Mouse (Mus musculus): ENCODE data around the gene Ptger4.

Gene Ptger4

DNA sequence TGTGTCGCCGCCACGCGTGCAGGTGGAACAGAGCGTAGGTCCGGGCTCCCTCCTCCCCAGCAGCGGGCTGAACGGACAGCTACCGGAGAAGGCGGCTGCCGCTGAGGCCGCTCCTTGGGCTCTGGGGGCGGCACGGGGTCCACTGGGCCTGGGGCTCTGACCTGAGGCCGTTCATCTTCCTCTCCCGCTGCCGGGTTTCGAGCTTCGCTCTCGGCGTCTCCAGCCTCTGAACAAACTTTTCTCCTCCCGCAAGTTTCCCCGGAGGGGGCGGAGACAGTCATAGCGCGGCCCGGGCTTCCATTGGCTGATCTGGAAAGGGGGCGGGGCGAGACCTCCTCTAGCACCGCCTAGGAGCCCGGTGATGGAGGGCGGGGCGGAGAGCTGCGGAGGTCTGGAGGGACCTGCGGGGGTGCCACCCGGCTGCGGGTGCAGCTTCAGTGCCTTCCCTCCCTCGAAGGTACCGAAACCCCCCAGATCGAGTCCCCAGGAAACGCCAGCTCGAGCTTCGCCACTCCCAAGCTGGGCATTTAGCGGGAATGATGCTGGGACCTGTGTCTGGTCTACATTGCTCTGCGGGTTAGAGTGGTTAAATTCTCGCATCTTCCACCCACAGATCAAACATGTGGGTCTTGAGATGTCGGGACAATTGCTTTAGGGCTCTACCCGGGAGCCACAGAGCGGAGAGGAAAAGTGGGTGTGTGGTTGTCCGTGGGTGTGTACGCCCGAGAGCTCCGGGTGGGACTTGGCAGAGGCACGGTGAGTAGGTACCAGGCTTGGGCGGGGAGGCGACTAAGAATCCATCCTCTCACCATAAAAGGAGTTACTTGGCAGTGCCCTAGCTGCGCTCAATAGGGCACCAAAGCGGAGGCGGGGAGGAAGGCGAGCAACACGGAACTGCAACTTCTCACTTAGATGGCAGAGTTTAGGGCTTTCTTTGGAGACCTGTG lies at the start of gene Ptger4:
Ptger4 (minus strand) TSS at position 229 of the 947 bp plus-strand sequence.
- DNase-seq: peak; percentile 86

DNA sequence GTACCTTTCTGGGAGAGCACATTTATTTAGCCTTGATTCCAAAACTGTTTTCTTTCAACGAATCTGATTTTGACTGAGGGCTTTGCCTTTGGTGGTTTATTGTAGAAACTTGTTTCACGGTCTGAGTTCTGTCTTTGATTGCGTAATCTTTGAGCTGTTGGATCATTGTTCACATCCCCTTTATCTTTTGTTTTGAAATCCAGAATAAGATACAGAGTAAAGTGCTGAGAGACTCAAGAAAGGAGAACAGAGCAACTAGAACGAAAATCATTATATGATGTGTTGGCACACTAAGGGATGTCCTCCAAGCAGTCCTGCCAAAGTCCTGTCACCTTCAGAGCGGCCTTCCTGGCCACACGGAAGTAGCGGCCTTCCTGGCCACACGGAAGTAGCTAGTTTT lies 44.4 kb upstream of the Ptger4 start:
- DNase-seq: no peak

DNA sequence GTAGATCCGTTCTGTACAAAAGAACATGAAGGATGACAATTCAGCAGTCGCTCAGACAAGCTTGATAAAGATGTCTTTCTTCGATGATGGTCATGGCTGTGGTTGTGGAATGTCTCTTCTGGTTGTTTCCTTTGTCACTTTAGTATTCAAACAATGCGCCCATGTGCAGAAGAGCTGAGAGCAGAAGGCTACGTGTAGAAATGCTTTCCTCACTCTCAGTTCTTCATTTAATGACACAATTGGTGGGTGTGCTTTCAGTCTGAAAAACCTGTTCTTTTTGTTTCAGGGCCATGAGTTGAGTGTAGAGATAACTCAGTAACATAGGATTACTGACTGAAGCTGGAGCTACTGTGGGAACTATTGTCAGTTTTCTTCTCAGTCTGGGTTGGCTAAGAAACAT lies 43.1 kb upstream of the Ptger4 start:
- DNase-seq: no peak

DNA sequence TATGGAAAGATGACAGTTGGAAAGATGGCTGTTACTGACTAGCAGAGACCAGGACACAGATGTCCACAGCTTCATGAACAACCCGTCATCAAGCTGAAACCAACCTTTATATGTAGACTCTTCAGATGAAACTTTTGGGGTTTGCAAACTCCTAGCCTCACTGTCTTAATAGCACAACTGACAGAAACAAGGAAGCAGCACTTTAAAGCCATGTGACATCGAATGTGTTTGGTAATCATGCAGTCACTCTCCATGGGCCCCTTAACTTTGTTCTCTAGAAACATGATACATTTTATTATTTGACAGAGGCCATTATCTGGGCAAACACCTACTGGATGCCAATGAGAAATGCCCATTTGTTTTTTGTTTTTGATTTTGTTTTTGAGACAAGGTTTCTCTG lies 37.3 kb upstream of the Ptger4 start:
- DNase-seq: no peak

DNA sequence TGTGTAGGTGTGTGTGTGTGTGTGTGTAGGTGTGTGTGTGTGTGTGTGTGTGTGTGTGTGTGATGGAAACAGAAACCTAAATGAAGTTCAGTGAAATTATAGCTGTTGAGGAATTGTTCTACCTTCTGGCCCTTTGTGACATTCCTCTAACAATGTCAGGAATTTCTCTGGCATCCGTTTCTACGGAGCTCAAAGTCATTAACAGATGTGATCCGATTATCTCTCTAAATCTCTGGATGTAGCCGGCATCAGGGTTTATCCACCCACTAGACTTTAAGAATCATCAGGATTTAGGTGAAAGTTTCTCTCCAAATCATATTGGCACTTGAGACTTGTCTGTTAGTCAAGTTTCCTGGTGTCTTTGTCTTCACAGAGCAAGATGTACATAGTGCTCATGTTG lies 35.8 kb upstream of the Ptger4 start:
- no peak for DNase-seq

DNA sequence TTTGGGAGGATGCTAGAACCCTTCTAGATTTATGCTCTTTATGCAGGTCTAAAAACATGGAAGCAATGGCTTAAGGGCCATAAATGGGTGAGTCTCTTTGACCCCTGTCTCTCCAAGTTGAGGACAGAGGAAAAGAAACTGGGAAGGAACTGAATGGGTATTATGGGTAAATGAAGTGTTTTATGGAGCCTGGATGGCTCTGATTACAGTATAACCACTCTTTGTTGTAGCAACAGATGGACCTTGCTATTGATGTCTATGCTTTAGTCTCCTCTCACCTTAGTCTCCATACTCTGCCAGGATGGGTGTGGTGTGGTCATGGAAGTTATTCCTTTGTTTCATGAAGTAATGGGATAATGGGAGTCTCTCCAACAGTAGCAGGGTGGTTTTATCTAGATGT lies 34.5 kb upstream of the Ptger4 start:
- no peak for DNase-seq

DNA sequence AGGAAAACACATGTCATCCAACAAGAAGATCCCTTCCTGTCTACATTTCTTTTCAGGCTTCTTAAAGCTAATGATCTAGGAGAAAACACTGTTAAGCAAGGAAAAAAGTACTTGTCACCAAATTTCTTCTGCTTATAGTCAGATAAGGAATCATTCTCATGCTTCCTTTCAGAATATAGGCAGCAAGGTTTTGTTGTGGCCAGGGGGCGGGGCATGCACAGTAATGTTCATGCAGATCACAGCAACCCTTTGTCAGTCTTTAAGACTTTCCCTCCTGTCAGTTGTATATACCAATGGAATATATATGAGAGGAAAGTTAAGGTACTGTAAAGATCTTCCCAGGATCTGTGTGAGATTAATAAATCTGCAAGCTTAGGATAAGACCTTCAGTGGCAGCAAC lies 30.0 kb upstream of the Ptger4 start:
- DNase-seq: no peak

DNA sequence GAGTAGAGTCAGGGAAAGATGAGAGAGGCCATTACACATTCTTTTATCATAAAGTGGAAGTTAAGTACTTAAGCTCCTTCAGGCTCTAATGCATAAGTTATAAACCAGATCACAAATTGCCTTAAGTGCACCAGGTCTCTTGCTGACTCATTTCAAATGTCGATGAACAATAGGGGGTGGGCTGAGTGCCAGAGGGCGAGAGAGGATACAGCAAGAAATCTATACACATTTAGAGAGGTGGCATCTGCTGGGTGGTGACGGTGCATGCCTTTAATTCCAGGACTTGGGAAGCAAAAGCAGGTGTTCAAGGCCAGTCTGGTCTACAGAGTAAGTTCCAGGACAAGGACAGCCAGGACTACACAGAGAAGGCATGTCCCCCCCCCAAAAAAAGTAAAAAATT lies 22.1 kb upstream of the Ptger4 start:
- DNase-seq: no peak

DNA sequence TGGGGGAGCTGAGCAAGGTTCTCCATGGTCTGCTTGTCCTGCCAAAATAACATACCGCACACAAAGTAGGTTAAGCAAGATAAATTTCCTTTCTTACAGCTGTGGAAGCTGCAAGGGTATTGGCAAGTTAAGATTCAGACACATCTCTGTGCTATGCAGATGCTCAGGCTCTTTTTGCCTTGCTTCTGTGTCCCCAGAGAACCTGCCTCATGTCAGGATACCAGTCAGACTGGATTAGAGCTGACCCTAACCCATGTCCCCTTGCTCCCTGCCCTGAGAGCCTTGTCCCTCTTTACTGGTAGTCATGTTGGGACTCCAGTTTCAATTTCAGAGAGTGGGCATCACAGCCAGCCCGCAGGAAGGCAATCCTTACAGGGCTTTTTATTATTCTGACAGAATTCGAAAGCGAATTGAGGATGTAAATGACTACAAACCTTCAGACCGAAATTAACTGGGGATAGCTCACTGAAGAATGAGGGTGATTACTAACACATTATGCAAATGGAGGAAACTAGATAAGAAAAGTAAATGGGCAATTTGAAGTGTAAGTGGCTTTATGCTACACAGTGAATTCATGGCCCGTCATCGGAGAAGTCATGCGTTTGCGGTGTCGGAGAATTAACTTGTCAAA lies 19.0 kb upstream of the Ptger4 start:
- no peak for DNase-seq

DNA sequence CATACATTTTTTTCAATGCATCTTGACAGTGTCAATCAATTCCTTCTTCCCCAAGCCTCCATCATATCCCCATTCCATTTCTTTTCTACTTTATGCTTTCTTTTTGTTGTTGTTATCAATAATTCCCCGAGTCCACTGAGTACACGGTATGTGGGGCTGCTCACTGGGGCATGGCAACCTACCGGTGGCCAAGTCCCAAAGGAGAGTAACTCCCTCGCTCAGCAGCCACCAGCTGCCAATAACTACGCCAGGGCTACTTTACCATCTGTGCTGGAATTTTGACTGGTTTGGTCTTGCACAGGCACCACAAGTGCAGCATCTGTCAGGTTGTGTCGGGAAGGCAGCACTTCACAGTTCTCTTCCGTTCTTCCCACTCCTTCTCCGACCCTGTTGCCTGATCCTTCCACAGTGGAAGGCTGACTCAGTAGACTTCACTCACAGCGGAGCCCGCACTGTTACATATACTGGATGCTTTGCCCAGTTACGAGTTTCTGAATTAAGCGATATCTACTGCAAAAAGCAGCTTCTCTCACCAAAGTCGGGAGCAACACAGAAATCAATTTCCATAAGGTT lies 18.2 kb upstream of the Ptger4 start:
- DNase-seq: no peak

DNA sequence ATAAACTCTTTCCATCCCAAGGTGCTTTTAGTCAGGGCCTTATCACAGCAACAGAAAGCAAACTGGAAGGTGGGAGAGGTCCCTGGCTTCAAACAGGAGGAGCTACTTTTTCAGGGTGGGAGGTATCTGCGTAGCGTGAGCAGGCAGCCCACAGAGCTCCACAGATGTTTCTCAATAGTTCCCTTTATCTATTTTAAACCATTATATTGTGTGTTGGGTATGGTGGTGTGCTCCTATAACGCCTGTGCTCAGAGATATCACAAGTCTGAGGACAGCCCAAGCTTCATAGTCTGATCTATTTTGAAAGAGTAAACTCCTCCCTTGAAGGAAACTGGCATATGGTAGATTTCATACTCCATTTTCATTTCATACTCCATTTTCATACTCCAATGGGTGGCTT lies 17.0 kb upstream of the Ptger4 start:
- DNase-seq: no peak

DNA sequence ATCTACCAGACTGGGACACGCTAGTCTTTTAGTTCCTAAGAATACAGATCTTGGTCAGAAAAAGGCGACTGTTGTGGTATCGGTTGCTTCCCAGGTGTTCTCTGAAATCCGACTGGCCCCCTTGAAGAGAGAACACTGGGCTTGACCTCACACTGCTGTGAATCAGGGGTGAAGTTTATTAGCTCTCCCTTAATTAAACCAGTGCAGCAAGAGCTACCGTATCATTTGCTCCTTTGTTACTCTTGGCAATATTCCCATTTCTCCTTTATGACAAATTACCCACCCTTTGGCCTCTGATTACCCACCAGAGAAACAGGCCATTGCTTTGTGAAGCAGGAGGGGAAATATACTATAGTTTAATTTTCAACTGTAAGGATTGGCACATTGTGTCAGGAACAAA lies 16.2 kb upstream of the Ptger4 start:
- DNase-seq: no peak

DNA sequence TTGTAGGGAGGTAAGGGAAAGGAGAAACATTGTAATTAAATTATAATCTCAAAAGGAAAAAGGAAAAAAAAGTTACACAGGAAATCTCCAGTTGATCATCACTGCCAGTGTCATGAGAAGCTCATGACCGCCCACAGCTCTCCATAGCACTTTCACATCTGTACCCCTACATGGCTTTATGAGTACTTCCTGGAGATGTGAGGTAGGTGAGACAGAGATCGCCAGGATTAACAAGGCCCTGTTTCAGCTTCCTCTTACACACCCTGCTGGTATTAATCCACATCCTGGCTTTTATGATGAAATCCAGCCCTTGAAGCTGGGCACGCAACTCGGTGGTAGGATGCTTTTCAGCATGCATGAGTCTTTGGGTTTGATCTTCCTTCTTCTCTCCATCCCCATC lies 6.2 kb upstream of the Ptger4 start:
- no peak for DNase-seq

DNA sequence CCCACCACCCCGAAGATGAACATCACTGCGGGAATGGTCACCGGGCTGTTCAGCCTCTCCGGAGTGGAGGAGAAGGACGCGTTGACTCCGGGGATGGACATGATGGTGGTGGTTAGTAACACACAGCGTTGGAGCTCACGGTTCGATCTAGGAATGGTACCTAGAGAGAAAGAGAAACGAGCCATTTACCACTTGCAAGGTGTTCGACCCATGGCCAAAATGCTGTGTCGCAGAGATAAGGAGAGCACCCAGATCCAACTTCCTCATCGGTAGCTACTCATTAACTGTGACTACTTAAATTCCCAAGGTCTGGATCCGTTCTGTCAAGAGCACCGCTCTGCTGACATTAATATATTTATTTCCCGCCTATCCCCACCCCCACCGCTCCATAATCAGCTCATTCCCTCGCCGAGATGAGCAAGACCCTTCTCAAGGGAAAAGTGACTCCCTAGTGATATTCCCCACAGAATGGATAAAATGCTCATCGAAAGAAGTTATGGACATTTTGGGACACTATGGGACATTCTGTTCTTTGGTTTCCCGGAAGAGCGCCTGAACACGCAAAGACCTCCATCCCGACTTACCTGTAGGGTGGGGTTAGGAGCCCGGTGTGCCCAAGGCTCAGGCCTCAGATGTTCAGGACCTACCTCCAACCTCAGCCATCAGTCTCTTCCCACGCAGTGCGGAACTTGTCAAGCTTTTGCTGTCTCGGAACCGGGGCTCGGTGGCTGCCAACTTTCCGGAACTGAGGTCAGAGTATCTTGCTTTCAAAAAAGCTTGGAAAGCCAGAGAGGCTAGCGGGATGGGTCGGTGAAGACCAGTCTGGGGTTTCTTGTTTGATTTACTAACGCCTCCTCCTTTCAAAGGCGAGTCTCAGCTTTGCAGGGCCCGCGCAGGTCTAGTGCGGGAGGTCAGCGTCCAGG lies 690 bp downstream of the Ptger4 start:
- DNase-seq: no peak

DNA sequence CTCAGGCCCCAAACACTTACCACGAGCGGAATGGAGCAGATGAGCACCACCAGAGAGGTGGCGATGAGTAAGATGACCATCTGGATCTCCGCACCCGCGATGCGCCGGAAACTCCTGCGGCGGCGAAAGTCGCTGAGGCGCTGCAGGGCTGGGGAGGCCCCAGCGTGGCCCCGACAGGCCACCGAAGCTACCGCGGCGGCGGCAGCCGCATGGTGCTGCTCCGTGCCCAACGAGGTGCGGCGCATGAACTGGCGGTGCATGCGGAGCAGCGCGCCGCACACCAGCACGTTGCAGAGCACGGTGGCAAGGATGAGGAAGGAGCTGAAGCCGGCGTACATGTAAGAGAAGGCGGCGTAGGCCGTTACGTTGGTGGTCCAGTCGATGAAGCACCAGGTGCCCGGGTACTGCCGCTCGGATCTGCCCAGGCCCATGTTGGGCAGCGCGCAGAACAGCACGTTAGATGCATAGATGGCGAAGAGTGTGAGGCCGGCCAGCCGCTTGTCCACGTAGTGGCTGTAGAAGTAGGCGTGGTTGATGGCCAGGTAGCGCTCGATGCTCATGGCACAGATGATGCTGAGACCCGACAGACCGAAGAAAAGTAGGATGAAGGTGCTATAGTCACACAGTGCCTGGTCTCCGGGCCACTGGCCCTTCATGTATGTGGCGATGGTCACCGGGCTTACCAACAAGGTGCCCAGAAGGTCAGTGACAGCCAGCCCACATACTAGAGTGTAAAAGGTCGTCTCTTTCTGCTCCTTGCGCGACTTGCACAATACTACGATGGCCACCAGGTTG lies 1.5 kb downstream of the Ptger4 start:
- DNase-seq: peak; percentile 23

DNA sequence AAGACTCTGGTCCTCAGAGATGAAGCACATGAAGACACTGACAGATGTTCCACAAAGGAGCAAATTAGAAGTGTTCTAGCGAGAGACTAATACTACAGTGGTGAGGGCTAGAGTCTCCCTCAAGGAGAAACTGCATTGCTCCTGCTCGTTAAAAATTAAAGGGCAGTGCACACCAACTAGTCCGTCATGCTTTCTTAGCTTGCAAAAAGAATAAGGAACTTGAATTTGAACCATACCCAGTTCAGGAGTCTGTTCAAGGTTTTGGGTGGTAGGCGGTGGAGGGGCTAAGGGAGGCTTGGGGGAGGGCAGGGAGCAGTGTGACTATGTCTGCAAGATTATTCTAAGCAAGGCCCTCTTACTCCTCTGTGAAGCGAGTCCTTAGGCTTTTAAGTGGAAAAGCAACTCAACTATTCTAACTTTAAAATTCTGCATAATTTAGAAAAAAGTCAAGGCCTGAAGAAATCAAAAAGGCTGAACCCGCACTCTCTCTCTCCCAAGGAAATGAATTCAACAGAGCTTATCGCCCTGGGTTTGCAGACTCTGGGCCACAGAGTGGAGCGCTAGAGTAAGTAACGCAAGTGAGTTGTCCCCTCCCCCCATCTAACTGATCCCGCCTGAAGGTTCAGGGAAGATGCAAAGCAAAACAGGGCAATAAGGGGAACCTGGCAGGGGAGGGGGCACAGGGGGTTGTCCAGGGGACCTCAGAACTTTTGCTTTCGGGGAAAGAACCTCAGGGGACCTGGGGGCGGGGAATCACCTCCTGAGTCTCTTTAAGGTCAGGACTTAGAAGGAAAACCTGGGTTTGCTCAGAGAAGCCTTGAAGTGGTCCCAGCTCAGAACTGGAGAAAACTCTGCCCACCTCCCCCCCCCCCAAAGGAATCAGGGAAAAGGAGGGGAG lies 2.4 kb downstream of the Ptger4 start:
- no peak for DNase-seq

DNA sequence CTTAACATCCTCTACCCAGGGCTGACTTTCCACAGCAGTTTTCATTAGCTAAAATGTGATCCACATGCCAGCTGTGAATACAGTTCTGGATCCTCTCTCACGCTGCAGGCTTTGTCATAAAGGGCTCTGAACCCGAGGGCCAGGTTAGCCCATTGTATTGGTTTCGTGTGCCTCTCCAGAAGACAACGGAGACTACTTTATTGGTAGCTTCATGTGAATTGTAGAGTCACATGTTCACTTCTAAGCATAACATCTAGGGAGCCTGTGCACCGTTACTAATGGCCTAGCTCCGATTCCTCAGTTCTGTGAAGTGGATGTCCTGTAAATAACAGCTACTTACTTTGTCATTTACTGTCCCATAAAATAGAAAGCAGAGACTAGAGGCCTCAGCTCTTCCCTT lies 3.6 kb downstream of the Ptger4 start:
- DNase-seq: no peak

DNA sequence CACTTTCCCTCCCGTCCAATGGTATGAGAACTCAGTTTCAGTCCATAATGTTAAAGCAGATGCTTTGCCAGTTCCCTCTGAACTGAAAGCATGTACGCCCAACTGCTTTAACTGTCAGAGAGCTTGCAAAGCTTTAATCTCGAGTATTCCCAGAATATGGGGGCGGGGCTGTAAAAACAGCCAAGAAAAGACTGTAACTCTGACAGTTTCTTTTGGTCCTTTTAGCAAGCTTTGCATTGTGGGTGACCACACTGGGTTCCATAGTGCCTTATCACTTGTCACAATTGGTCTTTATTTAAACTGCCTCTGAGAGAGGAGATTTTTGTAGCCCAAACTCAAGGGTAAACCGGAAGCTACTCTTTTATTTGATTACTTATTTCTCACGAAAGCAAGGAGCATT lies 4.1 kb downstream of the Ptger4 start:
- no peak for DNase-seq

DNA sequence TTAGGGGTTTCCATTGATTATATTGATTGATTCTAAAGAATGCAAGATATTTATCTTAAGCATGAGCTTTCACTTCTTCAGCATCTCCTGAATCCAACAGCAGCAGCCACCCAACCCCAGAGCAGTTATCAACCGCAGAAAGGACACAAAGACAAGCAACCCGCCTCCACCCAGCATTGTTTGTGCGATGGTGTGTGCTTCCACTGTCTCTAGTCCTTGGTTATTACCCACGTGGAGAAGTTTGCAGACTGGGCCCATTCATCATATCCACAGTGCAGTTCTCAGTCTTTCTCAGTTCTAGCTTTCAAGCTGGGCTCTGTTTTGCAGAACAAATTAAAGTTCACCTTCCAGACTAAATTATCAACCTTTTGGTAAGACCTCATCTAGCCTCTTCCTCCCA lies 4.6 kb downstream of the Ptger4 start:
- DNase-seq: no peak

DNA sequence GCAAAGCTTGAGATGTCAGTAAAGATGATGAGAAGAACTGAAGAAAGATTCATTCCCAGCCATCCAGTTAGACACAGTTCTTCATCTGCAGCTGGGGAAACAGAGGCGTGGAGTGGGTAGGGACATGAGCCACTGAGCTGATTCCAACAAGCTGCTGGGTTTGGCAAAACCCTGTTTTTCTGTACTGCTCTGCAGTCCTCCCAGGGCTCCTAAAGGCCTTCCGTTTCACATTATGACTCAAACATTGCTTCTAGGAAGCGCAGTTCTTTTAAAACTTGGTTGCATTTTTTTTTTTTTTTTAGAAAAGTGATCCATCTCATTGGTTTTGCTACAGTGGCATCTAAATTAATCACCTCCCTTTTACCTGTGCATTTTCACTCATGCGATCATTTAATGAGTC lies 5.4 kb downstream of the Ptger4 start:
- DNase-seq: no peak

DNA sequence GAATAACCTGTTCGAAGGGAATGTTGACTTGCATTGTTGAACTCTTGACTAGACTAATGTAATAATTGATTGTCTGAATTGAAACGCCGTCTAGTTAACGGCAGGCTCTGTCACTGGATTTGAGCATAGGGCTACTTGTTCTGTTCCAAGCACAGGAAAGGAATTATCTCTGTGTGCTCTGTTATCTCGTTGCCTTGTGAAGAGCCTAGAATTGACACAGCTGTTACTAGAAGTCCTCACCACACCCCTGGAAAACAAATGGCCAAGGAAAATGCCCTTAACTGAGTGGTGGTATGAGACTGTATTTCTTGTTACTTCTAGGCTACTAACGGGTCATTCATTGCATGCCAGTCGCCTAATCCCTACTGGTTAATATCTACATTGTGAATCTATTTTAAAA lies 5.9 kb downstream of the Ptger4 start:
- no peak for DNase-seq

Measured in right cerebral cortex, postnatal 14 days (tissue).